Comparison of ENCODE assay signal across 8 mouse cellular contexts in the genomic region with DNA sequence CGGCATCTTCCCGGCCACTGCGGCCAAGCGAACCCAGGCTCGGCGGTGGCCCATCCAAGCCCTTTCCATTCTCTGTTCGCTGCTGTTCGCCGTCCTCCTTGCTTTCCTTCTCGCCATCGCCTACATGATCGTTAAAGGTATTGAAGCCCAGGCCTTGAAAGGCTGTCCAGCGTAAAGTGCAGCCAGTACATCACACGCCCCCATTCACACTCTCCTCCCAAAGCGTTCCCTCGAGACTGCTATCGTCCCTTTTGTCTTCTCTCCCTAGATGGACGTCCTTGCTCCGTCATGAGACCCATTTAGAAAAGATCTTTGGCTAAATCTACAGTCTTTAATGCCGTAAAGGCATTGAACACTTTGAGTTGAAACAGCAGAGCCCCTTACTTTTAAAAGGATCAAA. TPM values are rescaled to one million over a fixed set of nuclear protein-coding genes. Genes with fewer than 3 reads are reported as not detected.
DNase-seq lines count a peak whose midpoint lies in the region; ATAC-seq and TF ChIP-seq lines count a peak whose summit lies in the region.

No protein-coding gene starts in this region.

- no peaks in the 10 kb centered on the region for H3K9me3 ChIP-seq in intestine, embryonic 16.5 days (ENCODE audit: control insufficient read depth, low read length)

- H3K27me3 ChIP-seq in cerebellum, adult 2 months (ENCODE audit: control insufficient read depth, insufficient read depth, low read length) = no peaks in the 10 kb centered on the region
- no peaks in the 10 kb centered on the region for H3K27me3 ChIP-seq in thymus, adult 2 months (ENCODE audit: control insufficient read depth, insufficient read depth, low read length)
- no peaks in the 10 kb centered on the region for H3K27me3 ChIP-seq in intestine, embryonic 16.5 days (replicated peaks; ENCODE audit: control insufficient read depth, insufficient read depth, low read length)

- no peak for TF ChIP-seq POLR2A in cerebellum, adult 2 months (IDR thresholded peaks at IDR 0.05; ENCODE audit: borderline replicate concordance, insufficient read depth, low read length)
- no peak; the same call in 1 of the 2 replicates for TF ChIP-seq POLR2A in thymus, adult 2 months (IDR thresholded peaks at IDR 0.05; ENCODE audit: control insufficient read depth, extremely low read depth, insufficient read depth, low read length, poor library complexity)

- DNase-seq in cerebellum, adult 2 months = no peak
- DNase-seq in cerebellum, adult 8-10 months = no peak
- DNase-seq in thymus, adult 2 months = no peak
- DNase-seq in thymus, postnatal 36 days = no peak
- DNase-seq in skeletal muscle tissue, adult 2 months (ENCODE audit: low read depth, low spot score) = peak; percentile 13
- no peak for DNase-seq in left cerebral cortex, adult 8-10 months (ENCODE audit: low spot score in 2 of 2)
- no peak for DNase-seq in ovary, postnatal 10 days (ENCODE audit: low spot score)

- 0 out of 2 replicates have a peak overlapping the region, but pooled peaks have one; percentile 10 for H3K27ac ChIP-seq in cerebellum, adult 2 months (ENCODE audit: insufficient read depth, low read length)
- peak overlapping the region; percentile 43; the same call in 1 of the 2 replicates for H3K27ac ChIP-seq in thymus, adult 2 months (ENCODE audit: control insufficient read depth, insufficient read depth, low read length)
- H3K27ac ChIP-seq in intestine, embryonic 16.5 days (ENCODE audit: low read length) = peak overlapping the region; percentile 99

- ATAC-seq in intestine, embryonic 16.5 days = no peak; the same call in 1 of the 2 replicates

- H3K36me3 ChIP-seq in thymus, adult 2 months (ENCODE audit: control insufficient read depth, insufficient read depth, low read length) = peaks cover 4% of the 10 kb centered on the region; the same call in 1 of the 2 replicates
- H3K36me3 ChIP-seq in intestine, embryonic 16.5 days (ENCODE audit: control insufficient read depth, insufficient read depth, low read length) = peaks cover 8% of the 10 kb centered on the region; the same call in 1 of the 2 replicates

- peak overlapping the region; percentile 75 for H3K4me3 ChIP-seq in cerebellum, adult 2 months (replicated peaks; ENCODE audit: insufficient read depth, low read depth, low read length)
- peak overlapping the region; percentile 82 for H3K4me3 ChIP-seq in thymus, adult 2 months (ENCODE audit: control insufficient read depth, insufficient read depth, low read length)
- peak overlapping the region; percentile 92 for H3K4me3 ChIP-seq in intestine, embryonic 16.5 days (ENCODE audit: low read length)

- 0% methylated on average over 20 of the region's 20 CpGs for WGBS in cerebellum, adult 2 months
- under 1% methylated on average over 20 of the region's 20 CpGs for WGBS in thymus, adult 2 months
- WGBS in intestine, embryonic 16.5 days = under 1% methylated on average over 20 of the region's 20 CpGs

- no peak for TF ChIP-seq CTCF in cerebellum, adult 2 months (IDR thresholded peaks at IDR 0.05; ENCODE audit: borderline replicate concordance, insufficient read depth, low read depth, low read length)
- TF ChIP-seq CTCF in thymus, adult 2 months (IDR thresholded peaks at IDR 0.05; ENCODE audit: borderline replicate concordance, control insufficient read depth, extremely low read depth, insufficient read depth, low read length, poor library complexity) = no peak

- peak overlapping the region; percentile 60 for H3K4me2 ChIP-seq in intestine, embryonic 16.5 days (ENCODE audit: low read depth, low read length)

- no peaks in the 10 kb centered on the region for H3K4me1 ChIP-seq in cerebellum, adult 2 months (ENCODE audit: control insufficient read depth, insufficient read depth, low read length)
- H3K4me1 ChIP-seq in thymus, adult 2 months (replicated peaks; ENCODE audit: control insufficient read depth, insufficient read depth, low read length) = peaks cover 2% of the 10 kb centered on the region; the same call in 1 of the 2 replicates
- H3K4me1 ChIP-seq in intestine, embryonic 16.5 days (ENCODE audit: control insufficient read depth, insufficient read depth, low read length) = peaks cover 7% of the 10 kb centered on the region

- peak overlapping the region; percentile 85 for H3K9ac ChIP-seq in intestine, embryonic 16.5 days (ENCODE audit: low read depth, low read length)

RNA-seq across cellular contexts. Expression of a gene that starts 0.9 kb away (rescaled TPM):
- 12.4 and 13.3 TPM in 2 replicates for polyA plus RNA-seq in cerebellum, adult 2 months (2012; rRNA removed)
- 22.1 and 26.5 TPM in 2 replicates for polyA plus RNA-seq in thymus, adult 2 months (2012; rRNA removed)
- 34.6 and 35.3 TPM in 2 replicates for polyA plus RNA-seq in intestine, embryonic 16.5 days (2015; fragmentation: Nextera tagmentation; extraction: Ambion mirVana)
- total RNA-seq in left cerebral cortex, adult 8-10 months (2022) = 10 to 100 TPM; 11.2 to 15.1 (median 13.6) TPM

RNA-seq across cellular contexts. Expression of a gene that starts 1.3 kb away (rescaled TPM):
- 17.8 and 23.1 TPM in 2 replicates for polyA plus RNA-seq in cerebellum, adult 2 months (2012; rRNA removed)
- 58.2 and 70.5 TPM in 2 replicates for polyA plus RNA-seq in thymus, adult 2 months (2012; rRNA removed)
- 120 and 126 TPM in 2 replicates for polyA plus RNA-seq in intestine, embryonic 16.5 days (2015; fragmentation: Nextera tagmentation; extraction: Ambion mirVana)
- 10 to 100 TPM; 38.7 to 46.7 (median 41.7) TPM for total RNA-seq in left cerebral cortex, adult 8-10 months (2022)

Comparison
In these comparisons a context has a peak if more than half of its experiments do, and no peak if none do; other contexts are left out.
1. H3K27ac ChIP-seq: peak in every context shown above with its lines; median percentile 99 in intestine, embryonic 16.5 days; 43 in thymus, adult 2 months; 10 in cerebellum, adult 2 months.